Mouse (Mus musculus) spleen, postnatal 14 days (tissue): Measurements from ENCODE around the gene Eif2ak4.

ENCODE experiments used
- DNase-seq, 2 experiments: peaks; one replicate each; pipeline ENCODE4 v3.0.0; 2021 to 2022; ENCODE audit warnings: low spot score in 2 of 2

Gene Eif2ak4

GRCm38 (mm10) chr2:118464450-118464849 lies 76.0 kb downstream of the Eif2ak4 start:
- no peak for DNase-seq

GRCm38 (mm10) chr2:118465894-118466293 lies 77.5 kb downstream of the Eif2ak4 start:
- no peak for DNase-seq

GRCm38 (mm10) chr2:118466601-118467000 lies 78.2 kb downstream of the Eif2ak4 start:
- DNase-seq, result no peak

GRCm38 (mm10) chr2:118468354-118468753 lies 79.9 kb downstream of the Eif2ak4 start:
- DNase-seq, result no peak

- DNase-seq, result no peak
Observed at GRCm38 (mm10) chr2:118478833-118479549, 90.6 kb downstream of the Eif2ak4 start.

GRCm38 (mm10) chr2:118479550-118479909 lies 91.1 kb downstream of the Eif2ak4 start, which contains the start of gene Srp14:
TSS of gene Srp14 (minus strand) at chr2:118479711.
- peak; percentile 84 to 90 for DNase-seq

- DNase-seq, result no peak
Observed at GRCm38 (mm10) chr2:118480886-118481285, 92.5 kb downstream of the Eif2ak4 start.

GRCm38 (mm10) chr2:118483032-118483431 lies 94.6 kb downstream of the Eif2ak4 start:
- no peak for DNase-seq

- DNase-seq, result no peak
Observed at GRCm38 (mm10) chr2:118484386-118484898, 96.0 kb downstream of the Eif2ak4 start.

- DNase-seq, result no peak
Observed at GRCm38 (mm10) chr2:118485415-118485814, 97.0 kb downstream of the Eif2ak4 start.

- peak; percentile 63 to 79 for DNase-seq
Observed at GRCm38 (mm10) chr2:118486933-118487332, 98.5 kb downstream of the Eif2ak4 start.

- peak; percentile 25 to 51 for DNase-seq
Observed at GRCm38 (mm10) chr2:118487806-118488205, 99.4 kb downstream of the Eif2ak4 start.

- DNase-seq, result peak in 1 of 2 experiments; percentile 29
Observed at GRCm38 (mm10) chr2:118490241-118491091, 102.0 kb downstream of the Eif2ak4 start.

- peak; percentile 29 to 40 for DNase-seq
Observed at GRCm38 (mm10) chr2:118491281-118491731, 102.9 kb downstream of the Eif2ak4 start.

GRCm38 (mm10) chr2:118491741-118492395 lies 103.5 kb downstream of the Eif2ak4 start:
- no peak for DNase-seq

- DNase-seq, result no peak
Observed at GRCm38 (mm10) chr2:118495024-118495423, 106.6 kb downstream of the Eif2ak4 start.

GRCm38 (mm10) chr2:118497890-118498289 lies 109.5 kb downstream of the Eif2ak4 start:
- DNase-seq, result no peak

GRCm38 (mm10) chr2:118498476-118498875 lies 110.1 kb downstream of the Eif2ak4 start:
- DNase-seq, result no peak

GRCm38 (mm10) chr2:118499135-118499961 lies 110.9 kb downstream of the Eif2ak4 start:
- no peak for DNase-seq

- DNase-seq, result no peak
Observed at GRCm38 (mm10) chr2:118500191-118500590, 111.8 kb downstream of the Eif2ak4 start.

- DNase-seq, result no peak
Observed at GRCm38 (mm10) chr2:118507126-118507525, 118.7 kb downstream of the Eif2ak4 start.
